Mouse (Mus musculus) v-Abl transformed pro-B cells (cell line): ENCODE measurements at regions not wholly inside any gene's neighbourhood (a gene's known extent, or its start where the extent isn't known, plus 50 kb on each side); places are given as distances from the start of the nearest gene placed in this dataset.

Experiments
- in situ Hi-C, 2 experiments: fragments of 400-800 bp; cut with MboI; formaldehyde crosslinking; loops; one replicate each; pipeline ENCODE4 v1.15.1; 2025; ENCODE audit not compliant: unreplicated experiment in 2 of 2

DNA sequence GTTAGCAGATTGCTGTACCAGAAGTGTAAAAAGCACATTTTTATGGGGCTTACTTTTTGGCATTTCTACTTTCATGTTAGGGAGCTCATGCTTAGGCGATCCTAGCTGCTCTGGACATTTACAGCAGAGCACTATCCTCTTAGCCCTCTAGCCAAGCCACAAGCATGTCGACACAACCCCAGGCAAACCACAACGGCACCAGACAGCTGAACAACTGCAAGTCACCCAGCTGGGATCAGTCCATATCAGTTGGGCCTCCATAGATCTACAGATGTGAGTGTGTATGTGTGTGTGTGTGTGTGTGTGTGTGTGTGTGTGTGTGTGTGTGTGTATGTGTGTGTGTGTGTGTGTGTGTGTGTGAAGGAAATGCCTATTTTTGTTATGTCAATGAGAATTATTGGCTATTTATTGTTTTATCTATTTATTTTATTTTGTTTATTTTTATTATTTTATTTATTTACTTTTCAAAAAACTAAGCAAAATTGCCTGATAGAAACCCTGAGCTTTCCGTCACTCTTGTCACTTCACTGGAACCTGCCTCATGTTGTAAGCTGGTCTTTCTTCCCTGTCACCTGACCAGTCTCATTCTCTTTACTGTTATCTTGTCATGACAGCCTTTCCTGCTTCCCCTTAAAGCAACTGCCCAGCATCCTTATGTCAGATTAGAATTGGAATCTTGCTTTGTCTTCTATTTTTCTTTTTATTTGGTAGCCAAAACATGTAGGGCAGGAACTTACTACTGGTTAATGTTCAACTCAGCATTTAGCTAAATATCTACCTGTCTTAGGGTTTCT, 208.2 kb downstream of the Mex3b start:
- in situ Hi-C loops = no loop called here

GRCm38 (mm10) chr7:83077035-83077918, 210.1 kb downstream of the Mex3b start:
- in situ Hi-C loops = no loop called here

DNA sequence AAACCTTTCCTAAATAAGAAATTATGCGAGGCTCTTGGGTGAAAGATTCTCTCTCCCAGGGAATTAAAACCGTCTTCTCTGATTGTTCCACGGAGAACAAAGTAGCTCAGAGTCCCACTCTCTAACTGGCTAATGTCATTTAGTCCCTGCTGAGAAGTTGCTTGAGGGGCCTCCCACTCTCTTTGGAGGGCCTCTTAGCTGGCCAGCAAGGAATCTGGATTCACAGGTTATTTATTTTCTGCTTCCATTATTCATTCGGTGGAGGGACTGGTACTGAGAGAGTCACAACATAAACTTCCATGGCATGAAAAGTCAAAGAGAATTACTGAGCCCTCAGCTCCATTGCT, 210.8 kb downstream of the Mex3b start:
- in situ Hi-C loops = no loop called here

- in situ Hi-C loops = no loop called here
Measured at GRCm38 (mm10) chr7:83078695-83079094, 211.6 kb downstream of the Mex3b start.

GRCm38 (mm10) chr7:83079842-83080241, 212.7 kb downstream of the Mex3b start:
- in situ Hi-C loops = no loop called here

- in situ Hi-C loops = no loop called here
Measured at GRCm38 (mm10) chr7:83084496-83085082, 217.5 kb downstream of the Mex3b start.

GRCm38 (mm10) chr7:83085547-83086158, 218.5 kb downstream of the Mex3b start:
- in situ Hi-C loops = no loop called here

- in situ Hi-C loops = no loop called here
Measured at GRCm38 (mm10) chr7:83087408-83087807, 220.3 kb downstream of the Mex3b start.

DNA sequence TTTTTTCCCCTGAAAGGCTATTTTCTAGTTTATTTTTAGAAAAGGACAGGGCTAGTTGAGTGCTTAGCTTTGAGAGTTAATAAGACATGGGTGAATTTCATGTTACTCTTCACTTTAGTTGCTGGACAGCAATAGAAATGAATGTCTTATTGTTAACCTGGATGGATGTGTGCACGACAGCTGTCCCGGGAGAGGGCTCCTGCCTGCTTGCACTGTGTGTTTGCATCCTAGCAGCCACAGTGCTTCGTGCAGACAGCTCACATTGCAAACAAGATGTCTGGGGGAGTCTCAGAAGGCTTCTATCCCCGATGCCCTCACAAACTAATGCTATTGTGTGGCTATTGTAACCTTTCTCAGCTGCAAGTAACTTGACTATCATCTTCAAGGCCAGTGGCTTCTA, 221.0 kb downstream of the Mex3b start:
- in situ Hi-C loops = no loop called here

DNA sequence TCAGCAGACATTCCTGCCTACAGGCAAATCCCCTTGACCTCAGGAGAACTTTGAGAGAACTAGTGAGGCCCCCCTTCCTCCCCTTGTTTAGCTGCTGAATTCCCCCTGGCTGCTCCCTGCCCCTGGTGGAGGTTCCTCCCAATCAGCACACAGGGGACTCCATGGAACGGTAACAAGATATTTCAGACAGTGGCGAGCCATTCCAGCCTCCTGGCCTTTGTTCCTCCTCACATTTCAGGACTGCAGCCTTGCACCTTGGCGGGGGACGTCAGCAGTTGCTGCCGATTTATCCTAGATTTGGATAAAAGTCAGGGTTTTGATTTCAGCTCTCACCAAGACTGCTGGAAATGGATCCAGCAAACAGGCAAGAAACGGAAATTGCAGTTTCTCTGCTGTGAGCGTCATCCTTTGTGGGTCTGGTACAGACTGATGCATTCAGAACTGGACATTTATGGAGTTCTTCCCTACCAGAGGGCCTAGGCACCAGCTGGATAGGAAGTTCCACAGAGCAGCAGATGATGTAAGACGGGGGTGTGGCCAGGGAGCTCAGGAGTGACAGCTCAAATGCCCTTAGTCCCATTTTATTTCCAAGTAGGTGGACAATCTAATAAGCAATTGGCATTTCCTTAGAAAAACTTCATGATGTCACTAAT, 222.3 kb downstream of the Mex3b start:
- in situ Hi-C loops = no loop called here

DNA sequence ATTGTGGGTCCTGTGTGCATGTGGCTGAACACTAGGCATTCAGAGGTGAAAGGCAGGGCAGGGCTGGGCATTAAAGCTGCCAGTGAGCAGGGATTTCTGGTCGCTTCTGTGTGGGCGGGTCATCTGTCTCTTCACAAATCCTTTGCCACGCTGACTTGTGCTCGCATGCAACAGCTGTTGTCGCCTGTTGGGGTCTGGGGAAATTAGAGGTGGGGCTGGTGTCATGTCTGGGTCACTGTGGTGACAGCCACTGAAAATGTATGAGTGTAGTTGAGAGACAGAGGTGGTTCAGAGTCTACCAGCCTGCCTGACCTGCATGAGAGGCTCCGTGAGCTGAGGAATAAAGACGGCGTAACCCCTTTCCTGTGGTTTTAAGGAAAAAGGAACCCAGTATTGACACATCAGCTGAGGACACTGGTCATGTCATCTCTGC, 226.8 kb downstream of the Mex3b start:
- in situ Hi-C loops = no loop called here

- in situ Hi-C loops = no loop called here
Measured at GRCm38 (mm10) chr7:83094899-83095298, 227.8 kb downstream of the Mex3b start.

DNA sequence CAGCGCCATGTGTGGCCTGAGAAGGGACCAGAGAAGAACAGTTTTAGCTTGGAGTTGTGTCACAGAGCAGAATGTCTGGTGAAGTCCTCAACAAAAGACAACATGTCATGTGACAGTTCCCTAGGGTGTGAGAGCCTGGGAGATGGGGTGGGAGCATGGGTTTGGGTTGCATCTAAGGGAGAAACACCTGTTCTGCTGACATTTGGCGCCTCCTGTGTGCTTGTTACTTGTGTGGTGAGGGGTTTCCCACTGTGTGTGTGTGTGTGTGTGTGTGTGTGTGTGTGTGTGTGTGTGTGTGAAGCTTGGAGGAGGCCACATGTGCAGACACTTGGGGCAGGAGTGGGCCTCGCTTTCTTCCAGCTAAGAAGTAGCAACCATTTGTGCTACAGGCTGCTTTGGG, 228.5 kb downstream of the Mex3b start:
- in situ Hi-C loops = no loop called here

DNA sequence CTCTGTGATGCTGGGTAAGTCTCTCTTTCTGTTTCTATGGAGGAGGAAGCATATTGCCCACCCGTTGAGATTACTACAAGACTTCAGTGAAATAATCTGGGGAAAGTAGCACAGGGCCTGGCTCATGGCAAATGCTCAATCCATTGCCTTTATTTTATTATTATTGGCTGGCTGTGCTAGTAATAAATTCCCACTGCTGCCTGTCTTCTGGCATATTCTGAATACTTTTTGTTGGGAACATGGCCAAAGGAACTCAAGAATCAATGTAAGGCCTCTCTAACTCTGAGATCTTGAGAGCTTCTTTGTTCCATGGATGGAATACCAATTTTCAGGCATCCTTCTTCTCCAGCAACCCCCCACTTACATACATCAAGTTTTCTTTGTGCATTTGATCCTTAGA, 237.3 kb downstream of the Mex3b start:
- in situ Hi-C loops = loop anchor here in 1 of 2 experiments (10.0 kb wide), 1 partner anchor 230 kb away; no protein-coding TSS in a partner anchor

GRCm38 (mm10) chr7:83105672-83106071, 238.5 kb downstream of the Mex3b start:
- in situ Hi-C loops = loop anchor here in 1 of 2 experiments (10.0 kb wide), 1 partner anchor 231 kb away; no protein-coding TSS in a partner anchor

- in situ Hi-C loops = no loop called here
Measured at GRCm38 (mm10) chr7:83111217-83111823, 244.2 kb downstream of the Mex3b start.

DNA sequence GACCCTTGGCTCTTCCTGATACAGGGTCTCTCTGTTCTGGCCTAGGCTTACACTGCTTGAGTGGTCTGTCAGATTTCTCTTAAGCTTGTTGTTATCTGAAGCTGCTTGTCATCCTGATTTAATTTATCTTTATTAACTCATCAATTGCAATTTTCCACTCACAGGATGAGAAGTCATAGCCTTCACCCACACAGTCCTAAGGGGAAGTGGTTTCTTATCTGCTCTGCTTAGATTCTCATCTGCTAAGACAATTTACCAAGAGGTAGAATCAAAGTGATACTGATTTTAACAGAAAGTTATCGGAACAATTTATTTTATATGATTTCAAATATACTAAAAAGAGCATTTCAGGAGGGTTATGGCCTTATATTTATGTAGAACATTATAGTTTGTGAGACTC, 249.4 kb downstream of the Mex3b start:
- in situ Hi-C loops = no loop called here

DNA sequence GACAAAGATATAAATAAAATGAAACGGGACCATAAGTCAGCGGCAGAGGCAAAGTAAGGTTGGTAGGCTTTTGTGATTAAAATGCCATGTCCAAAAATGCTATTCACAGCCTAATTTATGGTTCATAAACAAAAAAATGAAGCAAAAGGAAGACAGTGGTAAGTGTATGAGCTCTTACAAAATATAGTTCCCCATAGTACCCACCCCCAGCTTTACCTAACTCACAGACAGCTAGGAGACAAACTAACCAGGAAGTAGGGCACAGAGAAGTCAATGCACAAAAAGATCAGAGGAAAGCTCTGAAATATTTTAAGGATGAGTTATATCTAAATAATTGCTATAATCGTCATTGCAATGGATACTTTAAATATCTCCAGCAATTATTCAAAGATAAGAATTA, 249.9 kb downstream of the Mex3b start:
- in situ Hi-C loops = no loop called here

DNA sequence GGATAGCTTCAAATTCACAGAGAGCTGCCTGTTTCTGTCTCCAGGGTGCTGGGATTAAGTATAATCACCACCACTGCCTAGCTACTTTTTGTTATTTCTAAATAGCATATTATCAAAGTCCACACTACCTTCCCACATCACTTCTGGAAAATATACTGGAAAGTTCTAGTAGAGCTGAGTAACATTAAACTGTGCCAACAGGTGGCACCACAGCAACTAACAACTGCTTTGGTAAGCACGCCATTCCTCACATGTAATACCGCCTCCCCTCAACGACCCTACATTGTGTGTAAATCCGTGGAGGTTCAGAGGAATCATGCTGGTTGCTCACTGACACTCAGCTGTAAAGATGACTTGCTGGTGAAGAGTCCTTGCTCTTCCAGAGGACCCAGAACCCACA, 259.1 kb downstream of the Mex3b start:
- in situ Hi-C loops = no loop called here

DNA sequence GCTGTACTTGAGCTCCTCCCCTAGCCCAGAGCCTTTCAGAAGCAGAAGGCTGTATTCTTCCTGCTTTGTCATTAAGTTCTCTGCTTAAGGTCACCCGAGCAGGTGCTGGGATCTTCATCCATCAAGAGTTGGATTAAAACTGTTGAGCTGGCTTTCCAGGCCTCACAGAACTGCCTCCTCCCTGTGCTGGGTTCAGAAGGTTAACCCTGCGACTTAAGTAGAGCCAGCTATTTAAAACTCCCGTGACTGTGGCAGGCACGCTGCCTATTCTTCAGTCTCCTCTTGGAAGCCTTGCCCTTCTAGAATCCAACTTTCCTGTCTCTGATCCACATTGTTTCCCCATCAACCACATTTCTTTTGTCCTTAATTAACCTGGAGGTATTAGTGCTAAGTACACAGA, 273.1 kb downstream of the Mex3b start:
- in situ Hi-C loops = no loop called here
